Mouse (Mus musculus) liver, adult 2 months (tissue): Measurements from ENCODE around the gene Ppfia1.

ENCODE experiments used
- CTCF ChIP-seq: fragments of 200-500 bp; IDR thresholded peaks from 2 replicates; pipeline ENCODE4 v1.5.1; 2011; ENCODE audit warnings: low read depth, low read length, control low read depth
- POLR2A ChIP-seq: fragments of 200-500 bp; IDR thresholded peaks from 2 replicates; pipeline ENCODE4 v1.6.1; 2011; ENCODE audit warnings: low read length, control low read depth; ENCODE audit not compliant: insufficient read depth; ENCODE audit errors: extremely low read depth

- no peak for TF ChIP-seq CTCF
- TF ChIP-seq POLR2A: no peak
Measured at GRCm38 (mm10) chr7:144492931-144493330, 60.6 kb downstream of the Ppfia1 start.
